Mouse (Mus musculus): ENCODE measurements around the gene Trim45. TPM values are rescaled to one million over a fixed set of nuclear protein-coding genes. Genes with fewer than 3 reads are reported as not detected.

The Trim45 gene
- polyA plus RNA-seq (2016; fragmentation: Nextera tagmentation; extraction: Ambion mirVana): 5.7 and 6.3 TPM in 2 replicates

GRCm38 (mm10) chr3:100921825-100922505, at the start of gene Trim45:
TSS of gene Trim45 (plus strand) at chr3:100922202.
- Histone ChIP-seq H3K36me3 (replicated peaks) (peaks cover 14% of the 10 kb centered on the region), H3K9me3 (no peaks in the 10 kb centered on the region), H3K27me3 (replicated peaks; ENCODE audit: low read depth, poor library complexity, severe bottlenecking) (no peaks in the 10 kb centered on the region), H3K4me3 (peak within 1 kb of the TSS; percentile 77), H3K4me1 (peaks cover 37% of the 10 kb centered on the region), H3K27ac (replicated peaks) (peak within 1 kb of the TSS; percentile 95)
- WGBS: under 1% methylated on average over 39 of the region's 39 CpGs
- peak; percentile 98 for DNase-seq (ENCODE audit: low spot score)

DNA sequence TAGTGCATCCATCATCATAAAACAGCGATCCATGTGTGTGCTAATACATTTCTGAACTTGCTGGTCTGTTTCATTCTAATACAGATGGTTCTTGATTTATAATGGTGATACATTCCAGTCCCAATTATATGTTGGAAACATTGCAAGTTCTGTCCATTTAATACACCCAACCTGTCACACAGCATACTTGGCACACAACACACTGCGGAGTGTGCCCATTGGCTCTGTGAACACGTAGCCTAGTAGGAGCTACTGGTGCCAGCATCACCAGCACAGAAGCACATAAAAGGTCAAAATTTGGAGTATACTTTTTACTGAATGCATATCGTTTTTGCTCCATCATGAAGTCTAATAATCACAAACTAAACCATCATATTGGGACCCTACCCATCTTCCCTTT, 44.9 kb upstream of the Trim45 start:
- WGBS: 92% methylated on average over 4 of the region's 4 CpGs
- Histone ChIP-seq H3K27ac (replicated peaks) (no peak overlapping the region), H3K4me3 (no peak overlapping the region), H3K9me3 (no peaks in the 10 kb centered on the region), H3K36me3 (replicated peaks) (no peaks in the 10 kb centered on the region), H3K27me3 (replicated peaks; ENCODE audit: low read depth, poor library complexity, severe bottlenecking) (no peaks in the 10 kb centered on the region), H3K4me1 (no peaks in the 10 kb centered on the region)
- DNase-seq (ENCODE audit: low spot score): no peak

GRCm38 (mm10) chr3:100881403-100881802, 40.6 kb upstream of the Trim45 start:
- no peaks in the 10 kb centered on the region for H3K27me3 ChIP-seq (replicated peaks; ENCODE audit: low read depth, poor library complexity, severe bottlenecking)
- no peaks in the 10 kb centered on the region for H3K9me3 ChIP-seq
- H3K36me3 ChIP-seq (replicated peaks): no peaks in the 10 kb centered on the region
- no peak overlapping the region for H3K4me3 ChIP-seq
- DNase-seq (ENCODE audit: low spot score): no peak
- 79% methylated on average over 6 of the region's 6 CpGs for WGBS
- no peaks in the 10 kb centered on the region for H3K4me1 ChIP-seq
- no peak overlapping the region for H3K27ac ChIP-seq (replicated peaks)

- Histone ChIP-seq H3K27me3 (replicated peaks; ENCODE audit: low read depth, poor library complexity, severe bottlenecking) (no peaks in the 10 kb centered on the region), H3K36me3 (replicated peaks) (no peaks in the 10 kb centered on the region), H3K9me3 (no peaks in the 10 kb centered on the region), H3K27ac (replicated peaks) (no peak overlapping the region), H3K4me1 (no peaks in the 10 kb centered on the region), H3K4me3 (no peak overlapping the region)
- no peak for DNase-seq (ENCODE audit: low spot score)
- 91% methylated on average over 9 of the region's 9 CpGs for WGBS
Measured at GRCm38 (mm10) chr3:100881843-100882634, 40.0 kb upstream of the Trim45 start.

GRCm38 (mm10) chr3:100889234-100889633, 32.8 kb upstream of the Trim45 start:
- H3K27me3 ChIP-seq (replicated peaks; ENCODE audit: low read depth, poor library complexity, severe bottlenecking): no peaks in the 10 kb centered on the region
- no peaks in the 10 kb centered on the region for H3K36me3 ChIP-seq (replicated peaks)
- whole genome bisulfite sequencing: 83% methylated on average over 1 of the region's 1 CpGs
- H3K4me1 ChIP-seq: peaks cover 10% of the 10 kb centered on the region
- no peak overlapping the region for H3K4me3 ChIP-seq
- no peaks in the 10 kb centered on the region for H3K9me3 ChIP-seq
- H3K27ac ChIP-seq (replicated peaks): no peak overlapping the region
- no peak for DNase-seq (ENCODE audit: low spot score)

GRCm38 (mm10) chr3:100890406-100890805, 31.6 kb upstream of the Trim45 start:
- DNase-seq (ENCODE audit: low spot score): no peak
- WGBS: 87% methylated on average over 3 of the region's 3 CpGs
- H3K4me3 ChIP-seq: no peak overlapping the region
- H3K27me3 ChIP-seq (replicated peaks; ENCODE audit: low read depth, poor library complexity, severe bottlenecking): no peaks in the 10 kb centered on the region
- H3K27ac ChIP-seq (replicated peaks): no peak overlapping the region
- H3K36me3 ChIP-seq (replicated peaks): no peaks in the 10 kb centered on the region
- H3K9me3 ChIP-seq: no peaks in the 10 kb centered on the region
- H3K4me1 ChIP-seq: peaks cover 10% of the 10 kb centered on the region

DNA sequence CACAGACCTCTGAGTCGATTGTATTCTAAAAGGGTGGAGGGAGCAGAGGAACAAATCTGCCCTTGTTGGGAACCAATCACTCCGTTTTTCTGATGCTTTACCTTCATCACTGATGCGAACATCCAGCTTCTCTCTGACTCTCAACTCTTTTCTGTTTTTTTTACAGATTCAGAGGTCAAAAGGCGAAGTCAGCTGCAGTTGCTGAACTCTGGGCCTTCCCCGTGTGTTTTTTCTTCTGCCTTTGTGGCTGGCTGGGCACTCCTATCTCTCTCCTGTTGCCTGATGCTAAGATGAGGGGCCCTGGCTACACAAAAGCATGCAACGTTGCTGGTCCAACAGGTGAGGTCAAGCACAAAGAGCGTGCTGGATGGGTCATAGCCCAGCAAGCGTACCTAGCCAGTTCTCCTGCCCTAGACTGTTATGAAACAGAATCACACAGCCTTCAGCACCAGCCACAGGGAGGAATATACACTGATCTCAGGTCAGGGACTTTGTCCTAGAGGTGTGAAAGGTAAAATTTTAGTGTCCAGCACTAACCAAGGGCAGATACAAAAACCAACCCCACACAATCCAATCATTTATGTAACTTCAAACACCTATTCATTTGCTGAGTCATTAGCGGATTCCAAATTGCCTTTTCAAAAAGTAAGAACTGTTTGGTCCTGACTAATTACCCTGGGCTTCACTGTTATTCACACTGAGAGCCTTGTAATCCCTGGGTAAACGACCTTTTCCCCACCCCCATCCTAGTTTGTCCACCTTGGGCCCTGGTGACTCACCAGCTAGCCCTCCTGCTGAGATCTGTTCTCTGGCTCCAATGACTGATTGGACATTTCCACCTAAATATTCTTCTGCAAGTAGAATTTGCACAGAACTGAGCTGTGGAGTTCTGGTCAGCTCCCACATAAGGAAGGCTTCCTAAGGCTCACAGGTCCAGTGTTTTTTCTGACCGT, 29.3 kb upstream of the Trim45 start:
- Histone ChIP-seq H3K27ac (replicated peaks) (no peak overlapping the region), H3K36me3 (replicated peaks) (no peaks in the 10 kb centered on the region), H3K9me3 (no peaks in the 10 kb centered on the region), H3K4me3 (no peak overlapping the region), H3K27me3 (replicated peaks; ENCODE audit: low read depth, poor library complexity, severe bottlenecking) (no peaks in the 10 kb centered on the region), H3K4me1 (peaks cover 10% of the 10 kb centered on the region)
- WGBS: 57% methylated on average over 11 of the region's 11 CpGs
- DNase-seq (ENCODE audit: low spot score): no peak

- no peak for DNase-seq (ENCODE audit: low spot score)
- no peaks in the 10 kb centered on the region for H3K36me3 ChIP-seq (replicated peaks)
- no peaks in the 10 kb centered on the region for H3K9me3 ChIP-seq
- 87% methylated on average over 6 of the region's 6 CpGs for WGBS
- no peaks in the 10 kb centered on the region for H3K27me3 ChIP-seq (replicated peaks; ENCODE audit: low read depth, poor library complexity, severe bottlenecking)
- no peak overlapping the region for H3K27ac ChIP-seq (replicated peaks)
- no peak overlapping the region for H3K4me3 ChIP-seq
- H3K4me1 ChIP-seq: peaks cover 10% of the 10 kb centered on the region
Measured at GRCm38 (mm10) chr3:100895500-100895899, 26.5 kb upstream of the Trim45 start.

- no peaks in the 10 kb centered on the region for H3K27me3 ChIP-seq (replicated peaks; ENCODE audit: low read depth, poor library complexity, severe bottlenecking)
- no peak for DNase-seq (ENCODE audit: low spot score)
- no peaks in the 10 kb centered on the region for H3K36me3 ChIP-seq (replicated peaks)
- 73% methylated on average over 6 of the region's 6 CpGs for WGBS
- no peaks in the 10 kb centered on the region for H3K9me3 ChIP-seq
- H3K4me3 ChIP-seq: no peak overlapping the region
- peaks cover 5% of the 10 kb centered on the region; the same call in 1 of the 2 replicates for H3K4me1 ChIP-seq
- no peak overlapping the region for H3K27ac ChIP-seq (replicated peaks)
Measured at GRCm38 (mm10) chr3:100906128-100906527, 15.9 kb upstream of the Trim45 start.

DNA sequence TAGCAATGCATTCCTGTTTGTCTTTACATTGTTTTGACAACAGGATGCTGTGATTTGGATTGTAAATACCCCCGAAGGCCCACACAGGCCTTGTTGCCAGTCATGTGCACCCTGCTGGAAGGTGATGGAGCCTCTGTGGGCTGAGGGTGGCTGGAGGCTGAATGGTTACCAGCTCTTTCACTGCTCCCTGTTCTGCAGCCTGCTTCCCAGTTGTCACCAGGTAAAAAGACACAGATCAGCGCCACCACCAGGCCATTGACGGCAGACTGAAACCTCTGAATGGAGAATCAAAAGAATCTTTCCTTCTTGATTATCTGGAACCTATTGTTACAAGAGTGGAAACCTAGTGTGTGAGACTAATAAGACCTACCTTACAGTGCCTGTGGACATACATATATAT, 15.1 kb upstream of the Trim45 start:
- Histone ChIP-seq H3K9me3 (no peaks in the 10 kb centered on the region), H3K27me3 (replicated peaks; ENCODE audit: low read depth, poor library complexity, severe bottlenecking) (no peaks in the 10 kb centered on the region), H3K27ac (replicated peaks) (no peak overlapping the region), H3K36me3 (replicated peaks) (no peaks in the 10 kb centered on the region), H3K4me1 (peaks cover 12% of the 10 kb centered on the region), H3K4me3 (no peak overlapping the region)
- 32% methylated on average over 3 of the region's 3 CpGs for WGBS
- DNase-seq (ENCODE audit: low spot score): no peak

DNA sequence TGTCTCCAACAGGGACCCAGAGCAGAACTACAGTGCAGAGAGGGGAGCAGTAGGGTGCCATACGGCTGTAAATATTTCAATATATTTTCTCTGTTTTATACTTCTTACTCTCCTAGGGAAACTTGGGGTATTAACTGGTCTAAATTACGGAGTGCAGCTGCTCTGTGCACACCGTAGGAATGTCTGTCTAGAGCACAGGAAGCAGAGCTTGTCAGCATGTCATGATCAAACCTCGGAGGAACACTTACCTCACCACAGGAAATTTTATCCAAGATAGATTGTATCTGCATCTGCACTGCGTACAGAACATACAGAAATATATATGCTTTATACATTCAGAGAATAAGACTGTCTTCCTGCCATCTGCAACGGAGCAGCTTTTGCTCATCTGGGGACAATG, 13.4 kb upstream of the Trim45 start:
- Histone ChIP-seq H3K9me3 (no peaks in the 10 kb centered on the region), H3K27me3 (replicated peaks; ENCODE audit: low read depth, poor library complexity, severe bottlenecking) (no peaks in the 10 kb centered on the region), H3K4me3 (no peak overlapping the region), H3K36me3 (replicated peaks) (no peaks in the 10 kb centered on the region), H3K4me1 (peaks cover 14% of the 10 kb centered on the region), H3K27ac (replicated peaks) (no peak overlapping the region)
- WGBS: 66% methylated on average over 6 of the region's 6 CpGs
- no peak for DNase-seq (ENCODE audit: low spot score)

DNA sequence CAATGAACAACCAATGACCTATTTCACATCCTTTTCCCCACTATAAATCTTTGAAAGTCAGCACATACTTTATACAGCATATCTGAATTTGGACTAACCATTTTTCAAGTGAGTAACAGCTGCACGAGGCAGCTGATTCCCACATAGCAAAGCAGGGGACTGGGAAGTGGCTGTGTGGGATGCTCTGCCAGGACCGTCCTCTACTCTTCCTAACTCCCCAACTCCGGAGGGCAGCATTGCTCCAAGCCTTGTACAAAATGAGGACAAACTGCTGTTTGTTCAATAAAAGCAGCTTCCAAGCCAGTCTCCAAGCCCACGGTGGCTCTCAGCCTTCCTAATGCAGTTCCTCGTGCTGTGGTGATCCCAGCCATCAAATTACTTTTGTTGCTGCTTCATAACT, 11.4 kb upstream of the Trim45 start:
- WGBS: 65% methylated on average over 5 of the region's 5 CpGs
- Histone ChIP-seq H3K4me3 (no peak overlapping the region), H3K27me3 (replicated peaks; ENCODE audit: low read depth, poor library complexity, severe bottlenecking) (no peaks in the 10 kb centered on the region), H3K27ac (replicated peaks) (no peak overlapping the region), H3K9me3 (no peaks in the 10 kb centered on the region), H3K4me1 (peaks cover 14% of the 10 kb centered on the region), H3K36me3 (replicated peaks) (no peaks in the 10 kb centered on the region)
- no peak for DNase-seq (ENCODE audit: low spot score)
